Mouse (Mus musculus) kidney, adult 18-20 months (tissue): ENCODE data around the gene Gm8922.
"Not testable (repeated sequence)": the region's sequence is repeated elsewhere in the genome, so short reads cannot be mapped to it uniquely, and the experiment has no call there.

Experiments used
- DNase-seq: peaks from one replicate; pipeline ENCODE4 v3.0.0; 2021

Gm8922 gene

DNA sequence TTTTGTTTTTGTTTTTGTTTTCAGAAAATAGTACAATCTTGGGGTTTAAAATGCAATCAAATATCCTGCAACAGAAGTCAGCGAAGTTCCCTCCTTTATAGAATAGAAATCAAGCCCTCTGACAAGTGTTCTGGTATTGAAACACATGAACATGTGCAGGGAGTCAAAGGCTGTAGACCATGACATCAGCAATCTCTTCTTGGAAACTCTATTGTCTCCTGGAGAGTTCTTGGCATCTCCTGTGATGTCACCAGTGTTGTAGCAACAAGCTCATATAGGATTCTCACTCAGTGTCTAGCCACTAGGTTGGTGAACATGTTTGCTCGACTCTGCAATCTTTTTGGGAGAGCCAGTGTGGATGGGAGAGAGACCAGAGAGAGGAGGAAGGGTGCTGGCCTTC lies at the start of gene Gm8922:
Gm8922 (plus strand) TSS at position 301 of the 400 bp plus-strand sequence.
- DNase-seq = not testable (repeated sequence)
